Mouse (Mus musculus) ovary, adult 18-20 months (tissue): ENCODE measurements around the gene Atad5.
"Not testable (repeated sequence)": the region's sequence is repeated elsewhere in the genome, so short reads cannot be mapped to it uniquely, and the experiment has no call there.

Source experiments
- DNase-seq: peaks from one replicate; pipeline ENCODE4 v3.0.0; 2022; ENCODE audit warnings: low spot score, mixed read lengths

The Atad5 gene

GRCm38 (mm10) chr11:80088917-80089816, at the start of gene Atad5:
Atad5 (plus strand) TSS chr11:80089400.
- DNase-seq, result peak; percentile 68

- DNase-seq, result no peak
Measured at GRCm38 (mm10) chr11:80042615-80043418, 46.4 kb upstream of the Atad5 start.

DNA sequence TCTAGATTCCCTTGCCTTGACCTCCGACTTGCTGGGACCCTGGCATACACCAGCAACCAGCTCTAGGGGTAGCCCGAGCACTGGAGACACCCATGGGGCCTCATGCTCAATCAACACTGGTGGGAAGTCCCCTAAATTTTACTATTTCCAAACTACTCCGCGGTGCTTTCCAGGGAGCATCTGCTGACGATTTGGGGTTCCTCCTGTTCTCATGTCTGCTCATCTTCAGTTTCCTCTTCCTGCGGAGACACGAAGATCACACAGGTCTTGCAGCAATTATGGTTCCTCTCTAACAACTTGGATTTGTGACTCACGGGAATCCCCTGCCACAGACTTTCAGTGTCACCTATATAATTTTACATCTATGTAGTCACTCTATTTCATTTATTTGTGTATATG, 45.8 kb upstream of the Atad5 start:
- DNase-seq, result no peak

- DNase-seq, result no peak
Measured at GRCm38 (mm10) chr11:80046856-80047255, 42.3 kb upstream of the Atad5 start.

GRCm38 (mm10) chr11:80050088-80050487, 39.1 kb upstream of the Atad5 start:
- DNase-seq, result no peak

GRCm38 (mm10) chr11:80052456-80052855, 36.7 kb upstream of the Atad5 start:
- DNase-seq, result no peak

- no peak for DNase-seq
Measured at GRCm38 (mm10) chr11:80053171-80053570, 36.0 kb upstream of the Atad5 start.

DNA sequence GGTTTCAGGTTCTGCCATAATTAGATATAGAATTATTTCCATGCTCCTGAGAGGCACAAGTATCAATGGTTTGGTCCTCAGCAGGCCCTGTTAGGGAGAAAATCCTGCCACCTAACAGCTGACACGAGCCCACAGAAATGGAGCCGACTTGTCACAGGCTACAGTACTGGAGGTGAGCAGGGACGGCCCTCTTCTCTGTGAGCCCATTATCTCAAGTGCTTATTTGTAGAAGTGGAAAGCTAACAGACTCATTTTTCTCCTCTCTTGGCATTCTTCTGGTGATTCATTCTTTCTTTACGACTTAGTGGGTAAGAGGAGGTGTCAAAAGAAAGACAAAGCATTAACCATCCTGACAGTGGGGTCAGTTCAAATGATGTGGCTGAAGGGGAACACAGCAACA, 34.5 kb upstream of the Atad5 start:
- no peak for DNase-seq

DNA sequence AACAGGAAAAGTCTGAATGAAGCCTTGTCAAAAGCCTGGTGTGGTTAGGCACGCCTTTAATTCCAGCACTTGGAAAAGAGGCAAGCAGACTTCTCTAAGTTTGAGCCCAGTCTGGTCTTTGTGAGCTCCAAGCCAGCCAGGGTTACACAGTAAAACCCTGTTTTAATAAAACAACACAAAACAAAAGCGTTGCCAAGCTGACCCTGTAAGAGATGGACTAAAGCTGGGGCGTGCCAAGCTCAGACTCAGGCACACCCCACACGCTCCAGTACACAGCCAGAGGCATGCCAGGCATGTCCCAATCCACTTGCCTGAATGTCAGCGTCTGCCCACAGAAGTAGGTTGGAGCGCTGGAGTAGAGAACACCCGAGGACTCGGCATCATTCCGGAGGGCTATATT, 33.1 kb upstream of the Atad5 start:
- DNase-seq, result no peak

GRCm38 (mm10) chr11:80062159-80062558, 27.0 kb upstream of the Atad5 start:
- DNase-seq, result no peak

DNA sequence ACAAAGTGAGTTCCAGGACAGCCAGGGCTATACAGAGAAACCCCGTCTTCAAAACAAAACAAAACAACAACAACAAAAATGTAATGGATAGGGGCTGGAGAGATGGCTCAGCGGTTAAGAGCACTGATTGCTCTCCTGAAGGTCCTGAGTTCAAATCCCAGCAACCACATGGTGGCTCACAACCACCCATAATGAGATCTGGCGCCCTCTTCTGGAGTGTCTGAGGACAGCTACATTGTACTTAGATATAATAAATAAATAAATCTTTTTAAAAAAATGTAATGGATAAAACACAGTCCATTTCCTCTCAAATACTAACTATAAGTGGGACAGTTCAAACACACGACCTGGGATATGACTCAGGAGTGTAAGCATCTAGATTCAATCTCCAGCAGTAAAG, 22.8 kb upstream of the Atad5 start:
- DNase-seq, result not testable (repeated sequence)

GRCm38 (mm10) chr11:80067558-80067957, 21.6 kb upstream of the Atad5 start:
- no peak for DNase-seq

DNA sequence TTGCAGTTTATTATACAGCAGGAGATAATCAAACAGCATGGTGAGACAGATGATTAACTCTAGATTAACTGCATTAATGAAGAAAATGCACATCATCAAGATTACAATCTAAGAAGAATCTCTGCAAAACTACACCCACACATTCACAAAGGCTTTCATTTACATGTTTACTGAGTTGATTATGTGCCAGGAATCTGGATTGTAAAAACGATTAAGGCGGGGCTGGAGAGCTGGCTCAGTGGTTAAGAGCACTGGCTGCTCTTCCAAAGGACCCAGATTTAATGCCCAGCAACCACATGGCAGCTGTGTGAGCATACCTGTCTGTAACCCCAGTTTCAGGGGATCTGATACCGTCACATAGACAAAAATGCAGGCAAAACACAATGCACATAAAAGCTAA, 19.4 kb upstream of the Atad5 start:
- DNase-seq, result no peak

GRCm38 (mm10) chr11:80071039-80071438, 18.2 kb upstream of the Atad5 start:
- DNase-seq, result no peak

- no peak for DNase-seq
Measured at GRCm38 (mm10) chr11:80072365-80072764, 16.8 kb upstream of the Atad5 start.

DNA sequence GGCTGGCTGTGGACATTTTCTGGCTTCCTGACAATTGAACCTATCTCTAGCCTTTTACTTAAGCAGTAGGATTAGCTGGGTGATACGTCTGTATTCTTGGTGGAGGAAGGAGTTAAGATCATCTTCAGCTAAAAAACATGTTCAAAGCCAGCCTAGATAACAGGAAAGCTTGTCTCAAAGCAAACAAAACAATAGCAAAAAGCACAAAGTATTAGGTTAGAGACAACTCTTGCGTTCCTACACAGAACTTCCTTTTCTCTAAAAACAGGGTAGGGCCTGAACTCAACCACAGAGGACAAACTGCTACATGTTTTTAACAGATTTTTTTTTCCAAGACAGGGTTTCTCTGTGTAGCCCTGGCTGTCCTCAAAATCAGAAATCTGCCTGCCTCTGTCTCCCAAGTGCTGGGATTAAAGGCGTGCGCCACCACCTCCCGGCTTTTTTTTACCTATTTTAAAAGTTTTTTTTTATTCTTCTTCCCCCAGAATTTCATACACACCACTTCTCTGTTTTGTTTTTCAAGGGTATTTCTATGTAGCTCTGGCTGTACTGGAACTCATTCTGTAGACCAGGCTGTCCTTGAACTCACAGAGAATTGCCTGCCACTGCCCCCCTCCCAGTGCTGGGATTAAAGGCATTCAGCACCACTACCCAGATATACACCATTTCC, 13.5 kb upstream of the Atad5 start:
- DNase-seq, result no peak

- no peak for DNase-seq
Measured at GRCm38 (mm10) chr11:80077784-80078545, 11.2 kb upstream of the Atad5 start.

GRCm38 (mm10) chr11:80078831-80079230, 10.4 kb upstream of the Atad5 start:
- DNase-seq, result no peak

- DNase-seq, result no peak
Measured at GRCm38 (mm10) chr11:80079751-80080150, 9.4 kb upstream of the Atad5 start.

DNA sequence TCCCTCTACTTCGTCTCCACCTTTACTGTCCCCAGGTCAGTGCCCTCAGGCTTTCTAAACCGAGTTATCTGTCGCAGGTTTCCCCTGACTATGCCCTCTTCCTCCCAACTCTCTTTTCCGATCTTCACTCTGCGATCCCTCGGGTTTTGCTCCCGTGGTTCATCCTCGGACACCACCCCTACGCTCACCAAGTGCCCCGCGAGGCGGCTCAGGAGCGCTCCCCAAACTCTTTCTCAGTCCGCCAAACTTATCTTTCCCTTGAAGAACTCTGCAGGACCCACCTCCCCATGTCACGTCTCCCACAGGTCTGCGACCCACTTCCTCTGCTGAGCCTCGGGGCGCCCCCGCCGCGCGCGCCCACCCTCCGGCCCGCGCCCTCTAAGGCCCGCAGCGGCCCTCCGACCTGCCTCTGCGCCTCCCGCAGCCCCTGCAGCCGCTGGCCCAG, 8.8 kb upstream of the Atad5 start:
- peak; percentile 6 for DNase-seq

DNA sequence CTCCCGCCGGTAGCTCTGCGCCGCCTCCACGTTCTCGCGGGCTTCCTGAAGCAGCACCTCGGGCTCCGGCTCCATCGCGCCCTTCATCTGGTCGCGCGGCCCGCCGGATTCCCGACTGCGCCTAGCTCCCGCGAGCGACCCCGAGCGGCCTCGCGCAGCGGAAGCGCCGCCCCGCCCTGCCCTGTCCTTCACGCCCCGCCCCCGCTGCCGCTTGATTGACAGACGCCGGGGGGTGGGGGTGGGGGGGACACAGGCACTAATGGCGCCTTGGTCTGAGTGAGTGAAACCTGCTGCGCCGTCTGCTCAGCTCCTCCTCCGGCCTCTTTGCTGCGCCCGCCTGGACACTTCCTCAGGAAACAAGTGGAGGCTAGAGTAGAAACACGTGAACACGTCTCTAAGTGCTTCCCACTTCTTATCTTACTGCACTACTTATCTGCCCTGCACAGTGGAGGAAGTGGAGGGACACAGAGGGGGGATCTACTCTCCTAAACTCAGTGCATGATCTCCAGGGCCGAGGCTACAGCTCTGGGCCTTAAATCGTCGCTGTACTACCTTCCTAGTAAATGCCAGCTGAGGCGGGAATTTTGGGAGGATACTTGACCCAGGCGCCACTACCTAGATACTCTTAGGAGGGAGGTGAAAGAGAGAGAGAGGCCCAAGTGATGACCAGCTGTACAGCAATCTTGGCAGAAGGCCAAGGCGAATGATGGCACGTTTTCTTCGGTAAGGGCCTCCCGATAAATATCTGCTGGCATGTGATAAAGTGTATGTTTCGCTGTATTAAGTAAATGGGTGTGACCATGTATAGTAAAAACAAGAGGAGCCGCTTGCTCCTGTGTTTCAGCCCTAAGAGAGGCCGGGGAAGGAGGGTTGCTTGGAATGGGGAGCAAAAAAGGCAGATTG, 8.1 kb upstream of the Atad5 start, which contains the start of gene Crlf3:
Crlf3 (minus strand) TSS at position 166 of the 903 bp plus-strand sequence.
- peak; percentile 86 for DNase-seq
